Mouse (Mus musculus): ENCODE measurements around the gene Slc7a5. TPM values are rescaled to one million over a fixed set of nuclear protein-coding genes. Genes with fewer than 3 reads are reported as not detected.
A peak's percentile ranks its signal among the peaks of the same experiment; 100 is the strongest.

The Slc7a5 gene
- 9.2 and 10.2 TPM in 2 replicates for polyA plus RNA-seq (2015; fragmentation: Nextera tagmentation; extraction: Ambion mirVana)

DNA sequence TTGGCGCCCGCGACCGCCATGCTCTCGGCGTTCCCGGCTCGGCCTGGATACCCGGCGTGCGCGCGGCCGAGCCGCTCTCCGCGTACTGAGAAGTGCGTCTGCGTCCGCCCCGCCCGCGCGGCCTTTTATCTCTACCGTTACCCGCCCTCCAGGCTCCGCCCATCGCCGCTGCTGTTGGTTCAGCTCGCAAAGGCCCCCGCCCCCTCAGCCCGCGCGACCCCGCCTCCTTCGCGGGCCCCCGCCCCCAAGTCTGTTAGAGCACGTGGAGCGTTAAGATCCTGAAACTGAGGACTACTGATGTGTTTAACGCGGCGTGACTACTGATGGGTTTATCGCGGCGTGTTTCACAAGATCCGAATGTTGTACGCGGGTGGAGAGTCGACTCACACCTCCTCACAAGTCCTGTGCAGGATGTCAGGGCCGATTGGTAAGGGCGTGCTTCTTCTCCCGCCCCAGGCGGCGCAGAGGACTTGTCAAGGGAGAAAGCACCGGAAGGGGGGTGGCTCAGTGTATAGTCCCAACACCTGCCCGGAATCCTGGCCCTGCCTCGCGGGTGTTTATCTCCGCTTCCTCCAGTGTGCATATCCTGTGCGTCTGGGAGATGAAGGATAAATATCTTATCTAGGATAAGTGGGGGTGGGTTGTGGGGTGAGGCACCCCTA is at the start of gene Slc7a5:
Slc7a5 (minus strand) TSS at position 108 of the 662 bp plus-strand sequence.
- no peaks in the 10 kb centered on the region for H3K9me3 ChIP-seq (replicated peaks; ENCODE audit: low read length)
- peak within 1 kb of the TSS; percentile 69 for H3K4me3 ChIP-seq (replicated peaks; ENCODE audit: low read depth, low read length)
- TF ChIP-seq CTCF (IDR thresholded peaks at IDR 0.05; ENCODE audit: low read depth) = no peak
- no peak within 1 kb of the TSS for H3K27ac ChIP-seq
- no peaks in the 10 kb centered on the region for H3K27me3 ChIP-seq (ENCODE audit: insufficient read depth, low read length)
- H3K4me1 ChIP-seq (replicated peaks; ENCODE audit: insufficient read depth, low read length) = peaks cover 13% of the 10 kb centered on the region; the same call in 1 of the 2 replicates
- ATAC-seq (replicated peaks; ENCODE audit: low FRiP score, low read depth) = peak; percentile 89
- no peaks in the 10 kb centered on the region for H3K36me3 ChIP-seq (ENCODE audit: insufficient read depth, low read length)
- peak within 1 kb of the TSS; percentile 100 for H3K4me2 ChIP-seq (ENCODE audit: low read length)
- under 1% methylated on average over 59 of the region's 61 CpGs for WGBS
- peak; percentile 99 for DNase-seq (ENCODE audit: low spot score)
- H3K9ac ChIP-seq (ENCODE audit: low read depth, low read length) = peak within 1 kb of the TSS; percentile 67

DNA sequence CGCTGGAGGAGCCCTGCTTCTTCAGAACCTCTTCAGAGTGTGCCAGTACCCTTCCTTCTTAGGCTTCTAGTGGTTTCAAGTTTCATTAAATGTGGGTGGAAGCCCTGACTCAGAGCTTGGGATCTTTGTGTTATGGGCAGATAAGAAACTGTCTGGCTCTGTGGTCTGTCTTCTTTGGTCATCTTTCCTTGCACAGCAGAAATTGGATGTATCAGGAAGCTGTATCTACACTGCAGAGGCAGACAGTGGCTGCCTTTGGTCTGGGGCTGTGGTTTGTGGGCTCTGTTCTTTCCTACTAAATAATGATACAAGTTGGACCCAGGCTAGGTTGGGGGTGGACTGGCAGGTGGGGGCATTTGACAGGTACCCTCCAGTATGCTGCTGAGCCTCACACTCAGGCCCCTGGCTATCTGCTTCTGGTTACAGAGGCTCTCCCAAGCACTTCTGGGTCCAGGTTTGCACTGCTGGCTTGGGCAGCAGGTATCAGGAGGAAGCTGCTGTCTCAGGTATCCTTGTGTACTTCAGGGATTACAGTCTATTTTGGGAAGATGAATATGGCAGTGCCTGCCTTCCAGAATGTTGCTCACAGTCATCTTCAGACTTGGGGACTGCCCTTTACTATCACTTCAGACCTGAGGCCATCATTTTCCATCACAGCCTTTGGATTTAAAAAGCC is 48.5 kb upstream of the Slc7a5 start:
- Histone ChIP-seq H3K27ac (no peak overlapping the region), H3K27me3 (ENCODE audit: insufficient read depth, low read length) (no peaks in the 10 kb centered on the region), H3K9ac (ENCODE audit: low read depth, low read length) (no peak overlapping the region), H3K4me3 (replicated peaks; ENCODE audit: low read depth, low read length) (no peak overlapping the region), H3K4me2 (ENCODE audit: low read length) (no peak overlapping the region), H3K36me3 (ENCODE audit: insufficient read depth, low read length) (0 out of 2 replicates have a peak, but pooled peaks cover 7% of the 10 kb centered on the region), H3K4me1 (replicated peaks; ENCODE audit: insufficient read depth, low read length) (peaks cover 19% of the 10 kb centered on the region), H3K9me3 (replicated peaks; ENCODE audit: low read length) (no peaks in the 10 kb centered on the region)
- no peak for DNase-seq (ENCODE audit: low spot score)
- 68% methylated on average over 1 of the region's 1 CpGs for WGBS
- ATAC-seq (replicated peaks; ENCODE audit: low FRiP score, low read depth) = no peak
- no peak for TF ChIP-seq CTCF (IDR thresholded peaks at IDR 0.05; ENCODE audit: low read depth)

DNA sequence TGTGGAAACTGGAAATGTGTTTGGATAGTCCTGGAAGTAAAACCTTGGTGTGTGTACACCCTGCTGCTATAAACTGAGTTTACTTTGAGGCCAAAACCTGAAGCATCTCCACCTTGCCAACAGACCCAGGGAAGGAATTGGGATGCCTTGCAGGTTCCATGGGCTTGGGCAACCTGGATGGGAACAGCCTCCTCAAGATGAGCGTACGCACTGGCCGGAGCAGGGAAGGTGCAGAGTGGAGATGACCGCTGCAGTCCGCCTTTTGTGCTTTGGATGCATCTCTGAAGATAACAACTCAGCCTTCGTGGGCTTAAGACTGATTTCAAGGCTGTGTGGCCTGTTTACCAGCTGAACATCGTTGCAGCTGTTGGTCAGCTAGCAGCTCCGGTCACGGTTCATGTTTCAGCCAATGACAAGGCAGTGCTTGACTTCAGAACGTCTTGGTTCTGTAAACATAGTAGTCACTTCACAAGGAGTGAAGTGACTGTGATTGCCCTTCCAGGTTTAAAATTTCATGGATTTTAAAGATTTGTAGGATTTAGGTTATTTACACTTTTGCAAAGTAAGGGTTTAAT is 47.6 kb upstream of the Slc7a5 start:
- H3K4me2 ChIP-seq (ENCODE audit: low read length) = no peak overlapping the region
- no peak overlapping the region for H3K4me3 ChIP-seq (replicated peaks; ENCODE audit: low read depth, low read length)
- H3K9me3 ChIP-seq (replicated peaks; ENCODE audit: low read length) = no peaks in the 10 kb centered on the region
- no peaks in the 10 kb centered on the region for H3K27me3 ChIP-seq (ENCODE audit: insufficient read depth, low read length)
- 65% methylated on average over 10 of the region's 10 CpGs for WGBS
- H3K4me1 ChIP-seq (replicated peaks; ENCODE audit: insufficient read depth, low read length) = peaks cover 19% of the 10 kb centered on the region
- no peak for DNase-seq (ENCODE audit: low spot score)
- TF ChIP-seq CTCF (IDR thresholded peaks at IDR 0.05; ENCODE audit: low read depth) = no peak
- ATAC-seq (replicated peaks; ENCODE audit: low FRiP score, low read depth) = no peak
- 0 out of 2 replicates have a peak, but pooled peaks cover 7% of the 10 kb centered on the region for H3K36me3 ChIP-seq (ENCODE audit: insufficient read depth, low read length)
- no peak overlapping the region for H3K27ac ChIP-seq
- no peak overlapping the region for H3K9ac ChIP-seq (ENCODE audit: low read depth, low read length)

DNA sequence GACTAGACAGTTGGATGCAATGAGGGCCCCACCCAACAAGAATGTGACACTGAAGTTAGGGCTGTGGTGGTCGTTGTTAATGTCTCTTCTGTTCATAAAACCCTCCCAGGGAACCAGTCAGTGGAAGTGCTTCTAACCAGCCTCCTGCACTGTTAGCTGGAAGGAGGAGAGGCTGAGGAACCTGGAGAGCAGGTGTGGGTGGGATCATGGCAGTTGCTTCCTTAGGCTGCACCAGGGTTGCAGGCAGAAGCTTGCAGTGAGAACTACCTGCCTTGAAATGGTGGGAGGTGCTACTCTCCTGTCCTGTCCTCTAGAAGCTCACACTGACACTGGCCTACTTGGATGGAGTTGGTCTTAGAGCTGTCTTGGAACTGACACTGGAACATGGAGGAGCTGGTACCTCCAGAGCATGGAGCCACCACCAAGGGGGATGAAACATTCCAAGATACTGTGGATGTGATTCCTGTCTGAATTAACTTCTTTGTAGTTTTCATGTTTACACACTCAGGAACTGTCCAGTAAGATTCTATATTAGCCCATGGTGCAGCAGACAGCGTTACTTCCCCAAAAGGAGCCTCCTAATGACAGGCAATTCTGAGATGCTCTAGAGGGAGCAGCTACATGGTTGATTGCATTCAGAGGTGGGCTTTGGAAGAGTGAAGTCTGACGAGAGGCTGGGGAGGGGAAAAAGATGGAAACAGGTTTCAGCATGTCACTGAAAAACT is 46.5 kb upstream of the Slc7a5 start:
- DNase-seq (ENCODE audit: low spot score) = no peak
- no peaks in the 10 kb centered on the region for H3K27me3 ChIP-seq (ENCODE audit: insufficient read depth, low read length)
- WGBS = 43% methylated on average over 3 of the region's 3 CpGs
- H3K9ac ChIP-seq (ENCODE audit: low read depth, low read length) = no peak overlapping the region
- H3K4me1 ChIP-seq (replicated peaks; ENCODE audit: insufficient read depth, low read length) = peaks cover 19% of the 10 kb centered on the region
- no peak overlapping the region for H3K4me3 ChIP-seq (replicated peaks; ENCODE audit: low read depth, low read length)
- no peak overlapping the region for H3K27ac ChIP-seq
- no peaks in the 10 kb centered on the region for H3K9me3 ChIP-seq (replicated peaks; ENCODE audit: low read length)
- no peak overlapping the region for H3K4me2 ChIP-seq (ENCODE audit: low read length)
- H3K36me3 ChIP-seq (ENCODE audit: insufficient read depth, low read length) = 0 out of 2 replicates have a peak, but pooled peaks cover 7% of the 10 kb centered on the region
- no peak for ATAC-seq (replicated peaks; ENCODE audit: low FRiP score, low read depth)
- no peak for TF ChIP-seq CTCF (IDR thresholded peaks at IDR 0.05; ENCODE audit: low read depth)

DNA sequence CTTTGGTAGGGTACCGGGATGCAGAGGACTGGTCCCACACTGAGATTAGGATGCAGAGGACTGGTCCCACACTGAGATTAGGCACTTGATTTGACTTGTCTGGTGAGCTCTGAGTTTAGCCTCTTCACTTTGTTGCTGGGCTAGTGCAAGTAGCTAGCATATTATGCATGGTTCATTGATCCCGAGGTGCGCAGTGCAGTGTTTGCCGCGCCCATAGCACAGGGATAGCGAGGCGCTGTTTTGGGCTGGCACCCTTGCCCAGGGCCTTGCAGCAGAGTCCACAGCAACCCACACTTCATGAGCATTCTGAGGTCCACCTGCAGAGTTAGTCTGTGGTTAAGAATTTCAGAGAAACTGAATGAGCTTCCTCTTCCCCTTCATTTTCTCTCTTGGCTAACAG is 45.3 kb upstream of the Slc7a5 start:
- 0 out of 2 replicates have a peak, but pooled peaks cover 7% of the 10 kb centered on the region for H3K36me3 ChIP-seq (ENCODE audit: insufficient read depth, low read length)
- 0 out of 2 replicates have a peak overlapping the region, but pooled peaks have one; percentile 63 for H3K4me2 ChIP-seq (ENCODE audit: low read length)
- 67% methylated on average over 7 of the region's 7 CpGs for WGBS
- DNase-seq (ENCODE audit: low spot score) = no peak
- no peaks in the 10 kb centered on the region for H3K9me3 ChIP-seq (replicated peaks; ENCODE audit: low read length)
- no peak for TF ChIP-seq CTCF (IDR thresholded peaks at IDR 0.05; ENCODE audit: low read depth)
- H3K9ac ChIP-seq (ENCODE audit: low read depth, low read length) = peak overlapping the region; percentile 4; the same call in 1 of the 2 replicates
- no peaks in the 10 kb centered on the region for H3K27me3 ChIP-seq (ENCODE audit: insufficient read depth, low read length)
- H3K4me3 ChIP-seq (replicated peaks; ENCODE audit: low read depth, low read length) = no peak overlapping the region
- peaks cover 24% of the 10 kb centered on the region for H3K4me1 ChIP-seq (replicated peaks; ENCODE audit: insufficient read depth, low read length)
- peak overlapping the region; percentile 5; the same call in 1 of the 2 replicates for H3K27ac ChIP-seq
- ATAC-seq (replicated peaks; ENCODE audit: low FRiP score, low read depth) = no peak

DNA sequence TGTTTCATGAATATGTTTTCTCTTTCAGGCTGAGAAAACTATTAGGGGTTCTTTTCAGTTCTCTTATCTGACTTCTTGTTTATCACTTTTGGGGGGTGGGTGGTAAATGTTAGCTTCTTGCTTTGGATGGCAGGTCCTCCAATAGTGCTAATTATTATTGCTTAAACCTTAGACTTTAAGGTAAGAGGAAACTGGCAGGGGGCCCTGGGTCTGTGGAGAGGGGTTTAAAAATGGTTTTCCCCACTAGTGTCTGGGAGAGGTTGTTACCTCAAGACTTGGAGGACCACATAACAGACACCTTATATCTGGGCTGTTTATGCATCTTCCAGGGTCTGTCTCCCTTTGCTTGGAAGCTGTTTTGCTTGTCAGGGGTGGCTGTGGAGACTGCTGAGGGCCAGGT is 44.6 kb upstream of the Slc7a5 start:
- no peaks in the 10 kb centered on the region for H3K27me3 ChIP-seq (ENCODE audit: insufficient read depth, low read length)
- peak overlapping the region; percentile 5; the same call in 1 of the 2 replicates for H3K27ac ChIP-seq
- H3K36me3 ChIP-seq (ENCODE audit: insufficient read depth, low read length) = 0 out of 2 replicates have a peak, but pooled peaks cover 7% of the 10 kb centered on the region
- H3K4me3 ChIP-seq (replicated peaks; ENCODE audit: low read depth, low read length) = peak overlapping the region; percentile 96; the same call in 1 of the 2 replicates
- ATAC-seq (replicated peaks; ENCODE audit: low FRiP score, low read depth) (no peak), DNase-seq (ENCODE audit: low spot score) (no peak)
- H3K9me3 ChIP-seq (replicated peaks; ENCODE audit: low read length) = no peaks in the 10 kb centered on the region
- H3K4me2 ChIP-seq (ENCODE audit: low read length) = peak overlapping the region; percentile 63
- peak overlapping the region; percentile 4; the same call in 1 of the 2 replicates for H3K9ac ChIP-seq (ENCODE audit: low read depth, low read length)
- TF ChIP-seq CTCF (IDR thresholded peaks at IDR 0.05; ENCODE audit: low read depth) = no peak
- peaks cover 29% of the 10 kb centered on the region for H3K4me1 ChIP-seq (replicated peaks; ENCODE audit: insufficient read depth, low read length)
